9 mouse cellular contexts compared by ENCODE assay signal in genomic region chr19:34547976-34548375, GRCm38 (mm10). TPM values are rescaled to one million over a fixed set of nuclear protein-coding genes. Genes with fewer than 3 reads are reported as not detected.
DNase-seq lines count a peak whose midpoint lies in the region; ATAC-seq and TF ChIP-seq lines count a peak whose summit lies in the region.
"Had no signal": no experiment of that assay in that cellular context is flagged by ENCODE, and none has a peak within 500 bp of the region (broad histone marks: within the 10 kb centered on the region; RNA-seq: fewer than 3 reads in every experiment).

No protein-coding gene starts in this region.

- no peak overlapping the region for H3K9ac ChIP-seq in forebrain, postnatal 0 days
- no peak overlapping the region for H3K9ac ChIP-seq in forebrain, embryonic 16.5 days (replicated peaks; ENCODE audit: low read depth, low read length)
- no peak overlapping the region for H3K9ac ChIP-seq in midbrain, postnatal 0 days (replicated peaks; ENCODE audit: low read length, poor library complexity, severe bottlenecking)
- H3K9ac ChIP-seq: neural tube, embryonic 12.5 days had no signal

- WGBS in forebrain, postnatal 0 days, result 30% methylated on average over 7 of the region's 7 CpGs
- 28% methylated on average over 7 of the region's 7 CpGs for WGBS in forebrain, embryonic 16.5 days
- WGBS in midbrain, postnatal 0 days, result 36% methylated on average over 7 of the region's 7 CpGs

- H3K27me3 ChIP-seq in forebrain, postnatal 0 days (ENCODE audit: insufficient read depth, low read length), result no peaks in the 10 kb centered on the region; the same call in 1 of the 2 replicates
- H3K27me3 ChIP-seq in forebrain, embryonic 16.5 days (replicated peaks; ENCODE audit: control insufficient read depth, insufficient read depth, low read length), result no peaks in the 10 kb centered on the region
- H3K27me3 ChIP-seq in midbrain, postnatal 0 days (ENCODE audit: insufficient read depth, low read length), result no peaks in the 10 kb centered on the region
- no peaks in the 10 kb centered on the region for H3K27me3 ChIP-seq in testis, adult 2 months (ENCODE audit: control insufficient read depth, insufficient read depth, low read length)
- H3K27me3 ChIP-seq: neural tube, embryonic 12.5 days had no signal

- H3K36me3 ChIP-seq in forebrain, postnatal 0 days (ENCODE audit: insufficient read depth), result no peaks in the 10 kb centered on the region
- H3K36me3 ChIP-seq in forebrain, embryonic 16.5 days (ENCODE audit: control insufficient read depth, insufficient read depth), result no peaks in the 10 kb centered on the region
- H3K36me3 ChIP-seq in midbrain, postnatal 0 days (ENCODE audit: insufficient read depth, low read length), result no peaks in the 10 kb centered on the region
- no peaks in the 10 kb centered on the region for H3K36me3 ChIP-seq in testis, adult 2 months (ENCODE audit: control insufficient read depth, insufficient read depth, low read length)
- H3K36me3 ChIP-seq: neural tube, embryonic 12.5 days had no signal

- TF ChIP-seq CTCF in forebrain, postnatal 0 days (IDR thresholded peaks at IDR 0.05; ENCODE audit: low read depth), result peak; percentile 76
- peak; percentile 76 for TF ChIP-seq CTCF in midbrain, postnatal 0 days (IDR thresholded peaks at IDR 0.05)
- peak; percentile 74 for TF ChIP-seq CTCF in testis, adult 2 months (IDR thresholded peaks at IDR 0.05; ENCODE audit: control insufficient read depth, insufficient read depth, insufficient replicate concordance, low read depth, low read length)

- no peak overlapping the region for H3K4me2 ChIP-seq in forebrain, postnatal 0 days (ENCODE audit: low read depth)
- H3K4me2 ChIP-seq in forebrain, embryonic 16.5 days (ENCODE audit: low read length), result no peak overlapping the region
- H3K4me2 ChIP-seq in midbrain, postnatal 0 days (ENCODE audit: low read depth, low read length, poor library complexity, severe bottlenecking), result no peak overlapping the region
- H3K4me2 ChIP-seq: neural tube, embryonic 12.5 days had no signal

- no peaks in the 10 kb centered on the region for H3K4me1 ChIP-seq in forebrain, postnatal 0 days (ENCODE audit: insufficient read depth)
- peaks cover 8% of the 10 kb centered on the region; the same call in 1 of the 2 replicates for H3K4me1 ChIP-seq in forebrain, embryonic 16.5 days (replicated peaks; ENCODE audit: control insufficient read depth, insufficient read depth, low read length)
- H3K4me1 ChIP-seq in midbrain, postnatal 0 days (ENCODE audit: insufficient read depth, low read length), result no peaks in the 10 kb centered on the region; the same call in 1 of the 2 replicates
- H3K4me1 ChIP-seq in testis, adult 2 months (ENCODE audit: control insufficient read depth, insufficient read depth, low read length), result peaks cover 3% of the 10 kb centered on the region
- H3K4me1 ChIP-seq: neural tube, embryonic 12.5 days had no signal

- no peak for ATAC-seq in forebrain, postnatal 0 days
- no peak for ATAC-seq in forebrain, embryonic 16.5 days
- no peak for ATAC-seq in midbrain, postnatal 0 days (ENCODE audit: low FRiP score)

- H3K27ac ChIP-seq in forebrain, postnatal 0 days (ENCODE audit: low read depth, low read length), result no peak overlapping the region
- no peak overlapping the region for H3K27ac ChIP-seq in forebrain, embryonic 16.5 days (ENCODE audit: low read length)
- no peak overlapping the region for H3K27ac ChIP-seq in midbrain, postnatal 0 days (ENCODE audit: low read depth, low read length)
- no peak overlapping the region for H3K27ac ChIP-seq in testis, adult 2 months (ENCODE audit: control insufficient read depth, insufficient read depth, low read depth, low read length)
- H3K27ac ChIP-seq: neural tube, embryonic 12.5 days had no signal

- no peak for TF ChIP-seq POLR2A in testis, adult 2 months (IDR thresholded peaks at IDR 0.05; ENCODE audit: control insufficient read depth, low read depth, low read length)

- peak; percentile 77 for DNase-seq in forebrain, postnatal 0 days
- peak; percentile 28 for DNase-seq in WW6 (ENCODE audit: low read depth, low spot score)
- DNase-seq in cerebellum, postnatal 4 days (ENCODE audit: low spot score in 2 of 2), result peak; percentile 37 to 70
- DNase-seq in heart, adult 8-10 months (ENCODE audit: low spot score), result peak; percentile 88
- DNase-seq in layer of hippocampus, postnatal 36 days, result peak; percentile 50 to 55
- DNase-seq in midbrain, postnatal 0 days (ENCODE audit: low spot score), result peak; percentile 73

- H3K4me3 ChIP-seq in forebrain, postnatal 0 days (ENCODE audit: low read depth, low read length), result no peak overlapping the region
- no peak overlapping the region for H3K4me3 ChIP-seq in forebrain, embryonic 16.5 days (replicated peaks; ENCODE audit: low read length)
- no peak overlapping the region for H3K4me3 ChIP-seq in midbrain, postnatal 0 days (ENCODE audit: low read depth, low read length)
- H3K4me3 ChIP-seq in testis, adult 2 months (ENCODE audit: control insufficient read depth, low read depth, low read length), result no peak overlapping the region
- H3K4me3 ChIP-seq: neural tube, embryonic 12.5 days had no signal

- H3K9me3 ChIP-seq in forebrain, postnatal 0 days (ENCODE audit: low read length), result no peaks in the 10 kb centered on the region
- H3K9me3 ChIP-seq in forebrain, embryonic 16.5 days (ENCODE audit: control insufficient read depth, low read length), result no peaks in the 10 kb centered on the region
- no peaks in the 10 kb centered on the region for H3K9me3 ChIP-seq in midbrain, postnatal 0 days (ENCODE audit: low read length)
- H3K9me3 ChIP-seq: neural tube, embryonic 12.5 days had no signal

RNA-seq across cellular contexts. Expression of gene Ifit2, which starts 2.5 kb away (rescaled TPM):
- 11.1 and 11.9 TPM in 2 replicates for total RNA-seq in forebrain, postnatal 0 days (2014; rRNA removed)
- 6.3 and 8.0 TPM in 2 replicates for polyA plus RNA-seq in forebrain, postnatal 0 days (2015; fragmentation: Nextera tagmentation; extraction: Ambion mirVana)
- 9.0 and 10.5 TPM in 2 replicates for polyA plus RNA-seq in forebrain, embryonic 16.5 days (2015; fragmentation: Nextera tagmentation; extraction: Ambion mirVana)
- 1 to 10 TPM; 3.2 to 4.4 (median 3.7) TPM for total RNA-seq in heart, adult 8-10 months (2022)
- 1 to 10 TPM; 3.9 to 5.4 TPM for total RNA-seq in layer of hippocampus, postnatal 36 days (2021)
- 11.1 and 11.5 TPM in 2 replicates for total RNA-seq in midbrain, postnatal 0 days (2014; rRNA removed)
- polyA plus RNA-seq in midbrain, postnatal 0 days (2015; fragmentation: Nextera tagmentation; extraction: Ambion mirVana), result 8.2 and 9.0 TPM in 2 replicates
- 0.05 and 0.14 TPM in 2 replicates for polyA plus RNA-seq in testis, adult 2 months (2012; rRNA removed)

RNA-seq across cellular contexts. Expression of gene Lipa, which starts 20.7 kb away (rescaled TPM):
- total RNA-seq in forebrain, postnatal 0 days (2014; rRNA removed), result 17.9 and 21.9 TPM in 2 replicates
- 15.3 and 17.3 TPM in 2 replicates for polyA plus RNA-seq in forebrain, postnatal 0 days (2015; fragmentation: Nextera tagmentation; extraction: Ambion mirVana)
- 14.2 and 16.0 TPM in 2 replicates for polyA plus RNA-seq in forebrain, embryonic 16.5 days (2015; fragmentation: Nextera tagmentation; extraction: Ambion mirVana)
- total RNA-seq in heart, adult 8-10 months (2022), result 10 to 100 TPM; 22.6 to 27.5 (median 24.7) TPM
- total RNA-seq in layer of hippocampus, postnatal 36 days (2021), result 10 to 100 TPM; 20.2 to 20.5 TPM
- 24.5 and 26.7 TPM in 2 replicates for total RNA-seq in midbrain, postnatal 0 days (2014; rRNA removed)
- polyA plus RNA-seq in midbrain, postnatal 0 days (2015; fragmentation: Nextera tagmentation; extraction: Ambion mirVana), result 19.0 and 19.3 TPM in 2 replicates
- 3.0 and 3.8 TPM in 2 replicates for polyA plus RNA-seq in testis, adult 2 months (2012; rRNA removed)

RNA-seq across cellular contexts. Expression of gene Ifit3, which starts 35.4 kb away (rescaled TPM):
- total RNA-seq in forebrain, postnatal 0 days (2014; rRNA removed), result 2.3 and 2.7 TPM in 2 replicates
- polyA plus RNA-seq in forebrain, postnatal 0 days (2015; fragmentation: Nextera tagmentation; extraction: Ambion mirVana), result 2.7 and 3.2 TPM in 2 replicates
- polyA plus RNA-seq in forebrain, embryonic 16.5 days (2015; fragmentation: Nextera tagmentation; extraction: Ambion mirVana), result 1.3 TPM in 2 replicates
- total RNA-seq in heart, adult 8-10 months (2022), result 1 to 10 TPM; 1.8 to 4.4 (median 3.9) TPM
- total RNA-seq in layer of hippocampus, postnatal 36 days (2021), result 1 to 10 TPM; 1.7 to 2.3 TPM
- total RNA-seq in midbrain, postnatal 0 days (2014; rRNA removed), result 0.82 and 2.7 TPM in 2 replicates
- polyA plus RNA-seq in midbrain, postnatal 0 days (2015; fragmentation: Nextera tagmentation; extraction: Ambion mirVana), result 2.9 and 3.2 TPM in 2 replicates
- polyA plus RNA-seq in testis, adult 2 months (2012; rRNA removed), result 0.30 and 0.37 TPM in 2 replicates

RNA-seq across cellular contexts. Expression of gene Ifit1bl1, which starts 53.8 kb away (rescaled TPM):
- total RNA-seq in forebrain, postnatal 0 days (2014; rRNA removed), result 1.8 and 2.5 TPM in 2 replicates
- 1.4 and 1.6 TPM in 2 replicates for polyA plus RNA-seq in forebrain, postnatal 0 days (2015; fragmentation: Nextera tagmentation; extraction: Ambion mirVana)
- 0.65 and 0.98 TPM in 2 replicates for polyA plus RNA-seq in forebrain, embryonic 16.5 days (2015; fragmentation: Nextera tagmentation; extraction: Ambion mirVana)
- total RNA-seq in heart, adult 8-10 months (2022), result 1 to 10 TPM; 1.4 to 3.8 (median 2.1) TPM
- 1 to 10 TPM; 1.3 TPM for total RNA-seq in layer of hippocampus, postnatal 36 days (2021)
- total RNA-seq in midbrain, postnatal 0 days (2014; rRNA removed), result 1.4 and 1.9 TPM in 2 replicates
- polyA plus RNA-seq in midbrain, postnatal 0 days (2015; fragmentation: Nextera tagmentation; extraction: Ambion mirVana), result 1.4 and 1.5 TPM in 2 replicates
- polyA plus RNA-seq in testis, adult 2 months (2012; rRNA removed), result not detected in 2 replicates

RNA-seq across cellular contexts. Expression of gene Ifit3b, which starts 59.8 kb away (rescaled TPM):
- total RNA-seq in forebrain, postnatal 0 days (2014; rRNA removed), result 0.15 and 0.19 TPM in 2 replicates
- polyA plus RNA-seq in forebrain, postnatal 0 days (2015; fragmentation: Nextera tagmentation; extraction: Ambion mirVana), result 0.45 and 0.79 TPM in 2 replicates
- polyA plus RNA-seq in forebrain, embryonic 16.5 days (2015; fragmentation: Nextera tagmentation; extraction: Ambion mirVana), result 0.30 TPM in 1 of 2 replicates, not detected in the other
- total RNA-seq in heart, adult 8-10 months (2022), result 1 to 10 TPM; 1.4 to 1.8 (median 1.5) TPM
- 1 to 10 TPM; 1.1 to 1.4 TPM for total RNA-seq in layer of hippocampus, postnatal 36 days (2021)
- total RNA-seq in midbrain, postnatal 0 days (2014; rRNA removed), result 0.49 and 0.57 TPM in 2 replicates
- polyA plus RNA-seq in midbrain, postnatal 0 days (2015; fragmentation: Nextera tagmentation; extraction: Ambion mirVana), result 0.58 and 1.2 TPM in 2 replicates
- polyA plus RNA-seq in testis, adult 2 months (2012; rRNA removed), result 0.14 TPM in 1 of 2 replicates, not detected in the other

Comparison
In these comparisons a context has a peak if more than half of its experiments do, and no peak if none do; other contexts are left out.
1. DNase-seq: peak in every context shown above with its lines; median percentile 88 in heart, adult 8-10 months; 77 in forebrain, postnatal 0 days; 73 in midbrain, postnatal 0 days; 54 in cerebellum, postnatal 4 days; 52 in layer of hippocampus, postnatal 36 days; 28 in WW6.